Comparison of ENCODE assay signal across 18 mouse cellular contexts in the genomic region with DNA sequence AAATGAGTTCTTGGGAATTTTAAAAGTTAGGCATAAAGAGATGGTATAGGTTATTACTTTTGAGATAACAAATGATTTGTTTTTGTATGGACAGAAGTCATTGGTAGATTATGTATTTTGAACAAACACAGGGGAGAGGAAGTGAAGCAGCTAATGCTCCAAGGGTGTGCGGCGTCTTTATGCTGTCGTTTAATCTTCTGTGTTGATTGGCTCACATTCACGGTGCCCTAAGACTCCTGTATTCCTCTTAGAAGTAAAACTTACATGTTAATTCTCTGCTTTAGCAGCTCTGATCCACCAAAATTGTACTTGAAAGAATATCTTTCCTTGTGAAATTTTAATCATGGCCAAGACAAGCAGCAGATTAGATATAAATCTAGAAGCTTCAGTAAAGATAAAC. TPM values are rescaled to one million over a fixed set of nuclear protein-coding genes. Genes with fewer than 3 reads are reported as not detected.
DNase-seq lines count a peak whose midpoint lies in the region; ATAC-seq lines count a peak whose summit lies in the region.
"Had no signal": no experiment of that assay in that cellular context is flagged by ENCODE, and none has a peak within 500 bp of the region (broad histone marks: within the 10 kb centered on the region; RNA-seq: fewer than 3 reads in every experiment).

No protein-coding gene starts in this region.

- H3K4me2 ChIP-seq in kidney, embryonic 15.5 days, result 0 out of 2 replicates have a peak overlapping the region, but pooled peaks have one; percentile 22
- H3K4me2 ChIP-seq in forebrain, embryonic 14.5 days (ENCODE audit: low read length), result peak overlapping the region; percentile 41
- no peak overlapping the region for H3K4me2 ChIP-seq in midbrain, embryonic 11.5 days
- peak overlapping the region; percentile 47 for H3K4me2 ChIP-seq in neural tube, embryonic 15.5 days
- H3K4me2 ChIP-seq: heart, embryonic 11.5 days; liver, embryonic 11.5 days; lung, embryonic 14.5 days; stomach, embryonic 15.5 days had no signal

- H3K4me1 ChIP-seq in kidney, embryonic 15.5 days, result 0 out of 2 replicates have a peak, but pooled peaks cover 4% of the 10 kb centered on the region
- 0 out of 2 replicates have a peak, but pooled peaks cover 5% of the 10 kb centered on the region for H3K4me1 ChIP-seq in forebrain, embryonic 14.5 days (ENCODE audit: control insufficient read depth, insufficient read depth, low read length)
- no peaks in the 10 kb centered on the region for H3K4me1 ChIP-seq in midbrain, embryonic 11.5 days (ENCODE audit: control insufficient read depth, insufficient read depth, low read length)
- no peaks in the 10 kb centered on the region for H3K4me1 ChIP-seq in neural tube, embryonic 15.5 days
- H3K4me1 ChIP-seq: stomach, embryonic 15.5 days had no signal

- no peak for DNase-seq in kidney, adult 11 months
- DNase-seq in forebrain, embryonic 14.5 days (ENCODE audit: low spot score), result peak; percentile 44
- peak; percentile 83 for DNase-seq in midbrain, embryonic 11.5 days (ENCODE audit: low spot score, missing footprints)
- DNase-seq in spleen, postnatal 36 days (ENCODE audit: low spot score in 2 of 2), result no peak
- DNase-seq in layer of hippocampus, adult 8-10 months (ENCODE audit: low spot score in 2 of 2), result no peak
- DNase-seq in cerebellum, adult 9-11 months, result no peak
- DNase-seq: adrenal gland, adult 8-10 months; cerebellum, adult 2 months; gastrocnemius, postnatal 10 days; kidney, postnatal 25 days; left cerebral cortex, postnatal 4 days; lung, embryonic 14.5 days had no signal

- WGBS in kidney, embryonic 15.5 days, result 45% methylated on average over 4 of the region's 4 CpGs
- 12% methylated on average over 4 of the region's 4 CpGs for WGBS in forebrain, embryonic 14.5 days
- 44% methylated on average over 4 of the region's 4 CpGs for WGBS in midbrain, embryonic 11.5 days
- 27% methylated on average over 4 of the region's 4 CpGs for WGBS in neural tube, embryonic 15.5 days

- no peak for ATAC-seq in kidney, embryonic 15.5 days (replicated peaks; ENCODE audit: low FRiP score)
- peak; percentile 60; the same call in 1 of the 2 replicates for ATAC-seq in forebrain, embryonic 14.5 days
- ATAC-seq in midbrain, embryonic 11.5 days (ENCODE audit: low FRiP score), result no peak
- ATAC-seq in neural tube, embryonic 15.5 days (ENCODE audit: low FRiP score), result 0 out of 2 replicates have a peak, but pooled peaks have one; percentile 40
- ATAC-seq: intestine, postnatal 0 days had no signal

- no peaks in the 10 kb centered on the region for H3K9me3 ChIP-seq in kidney, embryonic 15.5 days (replicated peaks)
- H3K9me3 ChIP-seq in forebrain, embryonic 14.5 days (replicated peaks; ENCODE audit: control insufficient read depth, low read length), result no peaks in the 10 kb centered on the region
- no peaks in the 10 kb centered on the region for H3K9me3 ChIP-seq in midbrain, embryonic 11.5 days (ENCODE audit: control insufficient read depth, low read length)
- no peaks in the 10 kb centered on the region for H3K9me3 ChIP-seq in neural tube, embryonic 15.5 days (replicated peaks)
- H3K9me3 ChIP-seq: stomach, embryonic 15.5 days had no signal

- H3K9ac ChIP-seq in kidney, embryonic 15.5 days, result no peak overlapping the region
- peak overlapping the region; percentile 52; the same call in 1 of the 2 replicates for H3K9ac ChIP-seq in forebrain, embryonic 14.5 days (ENCODE audit: low read length)
- H3K9ac ChIP-seq in midbrain, embryonic 11.5 days (ENCODE audit: low read length), result no peak overlapping the region
- H3K9ac ChIP-seq in neural tube, embryonic 15.5 days (replicated peaks), result peak overlapping the region; percentile 38; the same call in 1 of the 2 replicates
- H3K9ac ChIP-seq: lung, embryonic 14.5 days; stomach, embryonic 15.5 days had no signal

- H3K27ac ChIP-seq in kidney, embryonic 15.5 days, result no peak overlapping the region
- 0 out of 2 replicates have a peak overlapping the region, but pooled peaks have one; percentile 79 for H3K27ac ChIP-seq in forebrain, embryonic 14.5 days (ENCODE audit: low read depth, low read length)
- no peak overlapping the region; the same call in 1 of the 2 replicates for H3K27ac ChIP-seq in midbrain, embryonic 11.5 days (ENCODE audit: low read depth, low read length)
- H3K27ac ChIP-seq in neural tube, embryonic 15.5 days (replicated peaks), result peak overlapping the region; percentile 83
- H3K27ac ChIP-seq: stomach, embryonic 15.5 days had no signal

- no peaks in the 10 kb centered on the region for H3K36me3 ChIP-seq in kidney, embryonic 15.5 days
- H3K36me3 ChIP-seq in forebrain, embryonic 14.5 days (ENCODE audit: control insufficient read depth, insufficient read depth, low read length), result no peaks in the 10 kb centered on the region
- H3K36me3 ChIP-seq in midbrain, embryonic 11.5 days (ENCODE audit: control insufficient read depth, insufficient read depth, low read length), result no peaks in the 10 kb centered on the region
- H3K36me3 ChIP-seq in neural tube, embryonic 15.5 days, result no peaks in the 10 kb centered on the region
- H3K36me3 ChIP-seq: stomach, embryonic 15.5 days had no signal

- H3K27me3 ChIP-seq in kidney, embryonic 15.5 days, result no peaks in the 10 kb centered on the region
- no peaks in the 10 kb centered on the region for H3K27me3 ChIP-seq in forebrain, embryonic 14.5 days (replicated peaks; ENCODE audit: control insufficient read depth, insufficient read depth, low read length)
- H3K27me3 ChIP-seq in midbrain, embryonic 11.5 days (ENCODE audit: control insufficient read depth, insufficient read depth, low read length), result no peaks in the 10 kb centered on the region
- no peaks in the 10 kb centered on the region for H3K27me3 ChIP-seq in neural tube, embryonic 15.5 days (replicated peaks)
- H3K27me3 ChIP-seq: stomach, embryonic 15.5 days had no signal

- H3K4me3 ChIP-seq in kidney, embryonic 15.5 days (replicated peaks), result no peak overlapping the region
- H3K4me3 ChIP-seq in forebrain, embryonic 14.5 days (ENCODE audit: low read depth, low read length), result peak overlapping the region; percentile 24; the same call in 1 of the 2 replicates
- H3K4me3 ChIP-seq in midbrain, embryonic 11.5 days (ENCODE audit: low read depth, low read length), result no peak overlapping the region
- H3K4me3 ChIP-seq in neural tube, embryonic 15.5 days (replicated peaks), result peak overlapping the region; percentile 40
- H3K4me3 ChIP-seq: stomach, embryonic 15.5 days had no signal

RNA-seq across cellular contexts. Expression of a gene that starts 50.9 kb away (rescaled TPM):
- polyA plus RNA-seq in kidney, embryonic 15.5 days (2015; fragmentation: Nextera tagmentation; extraction: Ambion mirVana), result 6.3 and 6.9 TPM in 2 replicates
- polyA plus RNA-seq in forebrain, embryonic 14.5 days (2014; fragmentation: Nextera tagmentation; extraction: Ambion mirVana), result 6.2 and 7.1 TPM in 2 replicates
- 7.7 and 9.0 TPM in 2 replicates for polyA plus RNA-seq in midbrain, embryonic 11.5 days (2014; fragmentation: Nextera tagmentation; extraction: Ambion mirVana)
- 4.8 and 5.5 TPM in 2 replicates for polyA plus RNA-seq in neural tube, embryonic 15.5 days (2015; fragmentation: Nextera tagmentation; extraction: Ambion mirVana)
- total RNA-seq in layer of hippocampus, adult 8-10 months (2022), result 1 to 10 TPM; 5.2 to 6.0 (median 5.7) TPM

Comparison
In these comparisons a context has a peak if more than half of its experiments do, and no peak if none do; other contexts are left out.
1. ATAC-seq: peak in forebrain, embryonic 14.5 days (single experiment) and neural tube, embryonic 15.5 days (single experiment); none in kidney, embryonic 15.5 days (single experiment) and midbrain, embryonic 11.5 days (single experiment).
2. H3K27ac ChIP-seq: peak in forebrain, embryonic 14.5 days (single experiment) and neural tube, embryonic 15.5 days (single experiment); none in kidney, embryonic 15.5 days (single experiment) and midbrain, embryonic 11.5 days (single experiment).
3. H3K4me3 ChIP-seq: peak in forebrain, embryonic 14.5 days (single experiment) and neural tube, embryonic 15.5 days (single experiment); none in kidney, embryonic 15.5 days (single experiment) and midbrain, embryonic 11.5 days (single experiment).
4. H3K9ac ChIP-seq: peak in forebrain, embryonic 14.5 days (single experiment) and neural tube, embryonic 15.5 days (single experiment); none in kidney, embryonic 15.5 days (single experiment) and midbrain, embryonic 11.5 days (single experiment).
5. DNase-seq: peak in forebrain, embryonic 14.5 days (single experiment) and midbrain, embryonic 11.5 days (single experiment); none in kidney, adult 11 months (single experiment), spleen, postnatal 36 days (0 of 2), layer of hippocampus, adult 8-10 months (0 of 2) and cerebellum, adult 9-11 months (single experiment).